Mouse (Mus musculus) urinary bladder, adult 18-20 months (tissue): ENCODE measurements around the gene Bcl9l.

Experiments
- DNase-seq, 2 experiments: peaks; one replicate each; pipeline ENCODE4 v3.0.0; 2022; ENCODE audit warnings: low spot score in 2 of 2, mixed read lengths in 2 of 2

Gene Bcl9l

DNA sequence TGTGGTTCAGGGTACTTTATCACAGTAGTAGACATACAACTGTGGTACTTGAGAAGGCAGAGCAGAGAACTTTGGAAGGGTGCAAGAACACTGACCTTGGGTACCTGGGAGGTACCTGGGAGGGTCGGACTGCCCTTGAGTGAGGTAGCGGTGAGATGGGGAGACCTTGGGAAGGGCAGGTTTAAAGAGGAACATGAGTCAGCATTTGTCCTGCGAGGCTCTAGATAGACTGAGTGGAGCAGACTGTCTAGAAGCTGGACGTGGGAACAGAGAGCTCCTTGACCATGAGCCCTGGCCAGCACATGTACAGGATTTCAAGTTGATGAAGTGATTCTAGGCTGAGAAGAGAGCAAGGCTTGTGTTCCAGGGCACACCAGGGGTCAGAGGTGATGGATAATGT lies 59.7 kb downstream of the Bcl9l start:
- DNase-seq = no peak

DNA sequence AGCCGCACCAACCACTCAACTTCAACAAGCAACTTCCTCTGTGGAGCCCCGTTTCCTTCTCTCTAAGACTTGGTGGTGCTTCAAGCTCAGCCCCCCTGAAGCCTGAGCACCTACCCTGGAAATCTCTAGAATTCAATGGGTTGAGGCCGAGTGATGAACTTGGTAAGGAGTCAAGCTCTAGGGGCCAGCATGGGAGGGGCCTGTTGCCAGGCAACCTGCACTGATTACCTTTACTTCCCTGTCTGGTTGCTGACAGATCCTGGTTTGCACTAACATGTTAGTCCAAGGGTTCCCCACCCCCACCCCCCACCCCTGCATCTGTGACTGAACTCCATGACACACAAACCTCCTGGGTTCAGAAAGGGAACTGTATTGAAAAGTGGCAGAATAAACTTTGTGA lies 62.4 kb downstream of the Bcl9l start:
- no peak for DNase-seq

DNA sequence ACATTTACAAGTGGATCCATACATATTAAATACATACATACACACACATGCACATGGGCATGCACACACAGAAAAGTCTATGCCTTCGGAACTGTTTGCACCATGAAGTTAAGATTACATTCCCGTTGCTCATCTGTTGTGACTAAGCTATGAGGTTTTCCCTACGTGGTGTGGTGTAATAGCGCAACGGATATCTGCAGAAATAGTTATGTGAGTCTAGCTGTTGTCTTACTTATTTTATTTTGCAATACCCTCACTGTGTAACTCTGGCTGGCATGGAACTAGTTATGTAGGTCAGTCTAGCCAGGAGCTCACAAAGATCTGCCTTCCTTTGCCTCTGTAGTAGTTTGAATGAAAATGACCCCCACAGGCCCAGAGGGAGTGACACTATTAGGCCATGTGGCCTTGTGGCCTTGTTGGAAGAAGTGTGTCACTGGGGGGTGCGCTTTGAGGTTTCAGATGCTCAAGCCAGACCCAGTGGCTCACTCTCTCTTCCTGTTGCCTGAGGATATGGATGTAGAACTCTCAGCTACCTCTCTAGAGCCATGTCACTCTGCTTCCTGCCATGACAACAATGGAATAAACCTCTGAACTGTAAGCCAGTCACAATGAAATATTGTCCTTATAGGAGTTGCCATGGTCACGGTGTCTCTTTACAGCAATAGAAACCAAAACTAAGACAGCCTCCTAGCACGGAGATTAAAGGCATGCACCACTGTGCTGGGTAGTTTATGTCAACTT lies 66.0 kb downstream of the Bcl9l start:
- no peak for DNase-seq

DNA sequence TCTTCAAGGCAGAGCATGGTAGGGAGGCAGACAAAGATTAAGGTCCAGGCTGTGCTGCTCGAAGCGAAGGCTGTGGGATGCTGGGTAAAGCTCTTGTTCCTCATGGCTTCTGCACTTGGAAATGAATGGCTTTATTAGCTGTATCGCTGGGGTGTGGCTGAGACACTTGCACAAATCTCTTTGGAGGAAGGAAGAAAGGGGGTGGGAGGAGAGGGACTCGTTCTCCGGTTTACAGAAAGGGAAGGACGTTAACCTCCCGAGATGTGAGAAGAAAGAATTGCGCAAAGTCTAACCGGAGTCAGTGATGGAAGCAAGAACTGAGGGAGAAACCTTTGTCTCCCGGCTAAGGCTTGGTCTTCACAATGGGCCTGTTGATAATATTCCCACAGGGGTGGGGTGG lies 68.5 kb downstream of the Bcl9l start:
- no peak for DNase-seq

DNA sequence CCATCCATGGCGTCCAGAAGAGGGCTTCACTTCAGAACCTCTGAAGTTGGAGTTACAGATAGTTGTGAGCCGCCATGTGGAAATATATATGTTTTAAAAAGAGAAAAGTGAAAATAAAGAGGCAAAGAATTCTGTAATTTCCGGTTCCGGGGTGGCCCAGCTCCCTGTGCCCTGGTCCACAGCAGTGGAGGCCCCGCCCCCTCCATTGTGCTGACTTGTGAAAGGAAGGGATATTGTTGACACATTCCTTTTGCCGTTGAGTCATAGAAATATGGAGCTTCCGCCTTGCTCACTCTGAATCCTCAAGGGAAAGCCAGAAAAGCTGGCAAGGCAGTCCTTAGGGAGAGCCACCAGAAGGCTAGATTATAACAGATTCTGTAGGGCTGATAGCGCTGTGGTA lies 69.5 kb downstream of the Bcl9l start:
- peak; percentile 37 to 62 for DNase-seq
